Mouse (Mus musculus): ENCODE results near the gene Trim3. TPM values are rescaled to one million over a fixed set of nuclear protein-coding genes. Genes with fewer than 3 reads are reported as not detected.
A peak's percentile ranks its signal among the peaks of the same experiment; 100 is the strongest.

The Trim3 gene
- polyA plus RNA-seq (2012; rRNA removed) (68.3 and 77.4 TPM in 2 replicates), polyA plus RNA-seq (2014; fragmentation: Nextera tagmentation; extraction: Ambion mirVana) (35.1 and 37.0 TPM in 2 replicates)

DNA sequence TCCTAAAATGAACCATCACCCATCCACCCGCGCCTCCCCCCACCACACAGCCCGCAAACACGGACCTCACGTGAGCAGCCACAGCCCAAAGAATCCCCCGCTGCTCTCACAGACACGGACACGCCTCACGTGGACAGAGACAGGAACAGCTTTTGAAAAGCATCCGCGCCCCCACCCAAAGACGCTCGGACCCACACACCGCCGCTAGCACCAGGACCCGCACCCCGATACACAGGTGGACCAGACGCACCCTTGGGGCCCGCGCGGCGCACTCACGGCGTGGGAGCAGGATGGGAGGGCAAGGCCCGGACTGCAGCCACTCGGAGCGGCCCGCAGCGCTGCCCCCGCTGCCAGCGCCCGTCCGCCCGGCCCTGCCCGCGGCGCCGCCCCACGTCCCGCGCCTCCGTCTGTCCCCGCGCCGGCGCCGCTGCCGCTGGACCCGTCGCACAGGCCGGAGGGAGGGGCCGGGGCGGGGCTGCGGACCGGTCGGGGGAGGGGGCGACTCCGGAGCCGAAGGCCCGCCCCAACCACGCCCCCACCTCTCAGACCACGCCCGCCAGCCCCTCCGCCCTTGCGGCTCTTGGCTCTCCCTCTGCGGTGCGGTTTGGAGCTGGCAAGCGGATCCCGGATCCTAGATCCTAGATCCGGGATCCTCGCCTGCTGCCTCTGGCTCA is at the start of gene Trim3:
TSS of gene Trim3 (minus strand) at position 445 of the 674 bp plus-strand sequence.
- peak; percentile 96 for ATAC-seq (ENCODE audit: low FRiP score, low read depth)
- no peaks in the 10 kb centered on the region for H3K9me3 ChIP-seq (ENCODE audit: control insufficient read depth, low read length)
- H3K4me1 ChIP-seq (ENCODE audit: control insufficient read depth, insufficient read depth, low read length), result peaks cover 15% of the 10 kb centered on the region
- DNase-seq (ENCODE audit: low spot score), result peak; percentile 91
- no peaks in the 10 kb centered on the region for H3K27me3 ChIP-seq (ENCODE audit: control insufficient read depth, insufficient read depth, low read length)
- peak within 1 kb of the TSS; percentile 67 for H3K4me2 ChIP-seq (replicated peaks; ENCODE audit: low read depth, low read length, severe bottlenecking)
- under 1% methylated on average over 31 of the region's 71 CpGs for WGBS
- H3K9ac ChIP-seq (ENCODE audit: low read depth, low read length, severe bottlenecking), result peak within 1 kb of the TSS; percentile 82
- peak within 1 kb of the TSS; percentile 81 for H3K4me3 ChIP-seq (replicated peaks; ENCODE audit: low read length)
- H3K36me3 ChIP-seq (ENCODE audit: control insufficient read depth, insufficient read depth, low read length), result peaks cover 22% of the 10 kb centered on the region
- peak within 1 kb of the TSS; percentile 35 for H3K27ac ChIP-seq (replicated peaks; ENCODE audit: low read depth, low read length)
- TF ChIP-seq POLR2A (IDR thresholded peaks at IDR 0.05; ENCODE audit: borderline replicate concordance, extremely low read depth, insufficient read depth, insufficient read length), result no peak

DNA sequence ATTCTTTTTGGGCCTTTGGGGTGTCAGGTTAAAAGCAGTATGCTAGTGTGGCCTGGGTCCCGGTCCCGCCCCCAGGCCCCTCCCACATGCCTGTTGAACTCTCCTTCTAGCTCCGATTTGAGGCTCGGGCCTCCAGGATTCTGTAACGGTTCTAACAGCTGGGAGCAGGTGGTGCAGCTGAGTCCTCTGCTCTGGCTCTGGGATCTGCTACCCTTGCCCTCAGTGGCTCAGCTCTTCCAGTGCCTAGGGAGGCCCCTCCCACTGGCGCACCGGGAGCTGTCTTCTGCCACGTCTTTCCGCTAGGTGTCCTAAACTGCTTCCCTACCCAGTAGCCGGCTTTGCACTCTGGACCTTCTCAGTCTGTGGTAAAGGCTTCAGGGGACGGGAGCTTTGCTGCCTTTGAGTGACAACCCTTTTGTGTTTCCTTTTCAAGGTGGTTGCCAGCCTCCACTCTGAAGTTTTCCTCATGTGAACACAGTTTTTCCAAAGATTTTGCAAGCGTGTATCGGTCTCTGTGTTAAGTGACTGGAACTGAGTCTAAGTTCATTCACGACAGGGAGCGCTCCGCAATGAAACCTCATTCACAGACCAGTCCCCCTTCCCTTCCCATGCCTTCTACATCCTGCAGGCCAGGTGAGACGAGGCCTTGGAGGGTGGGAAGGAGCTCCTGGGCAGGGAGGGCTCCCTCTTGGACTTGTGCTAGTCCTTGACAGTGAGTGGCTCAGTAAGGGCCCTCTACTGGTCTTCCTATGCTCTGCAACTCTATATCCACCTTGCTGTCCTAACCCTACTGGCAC is 17.5 kb upstream of the Trim3 start, which contains the start of gene Dnhd1:
TSS of gene Dnhd1 (plus strand) at position 189 of the 797 bp plus-strand sequence.
- ATAC-seq (ENCODE audit: low FRiP score, low read depth) (peak; percentile 91), DNase-seq (ENCODE audit: low spot score) (peak; percentile 81)
- peak within 1 kb of the TSS; percentile 21; the same call in 1 of the 2 replicates for H3K9ac ChIP-seq (ENCODE audit: low read depth, low read length, severe bottlenecking)
- H3K9me3 ChIP-seq (ENCODE audit: control insufficient read depth, low read length), result no peaks in the 10 kb centered on the region
- peak within 1 kb of the TSS; percentile 65 for H3K4me2 ChIP-seq (replicated peaks; ENCODE audit: low read depth, low read length, severe bottlenecking)
- H3K4me1 ChIP-seq (ENCODE audit: control insufficient read depth, insufficient read depth, low read length), result no peaks in the 10 kb centered on the region
- H3K27me3 ChIP-seq (ENCODE audit: control insufficient read depth, insufficient read depth, low read length), result no peaks in the 10 kb centered on the region
- H3K4me3 ChIP-seq (replicated peaks; ENCODE audit: low read length), result peak within 1 kb of the TSS; percentile 41
- WGBS, result 2% methylated on average over 17 of the region's 17 CpGs
- H3K36me3 ChIP-seq (ENCODE audit: control insufficient read depth, insufficient read depth, low read length), result 0 out of 2 replicates have a peak, but pooled peaks cover 3% of the 10 kb centered on the region
- no peak for TF ChIP-seq POLR2A (IDR thresholded peaks at IDR 0.05; ENCODE audit: borderline replicate concordance, extremely low read depth, insufficient read depth, insufficient read length)
- H3K27ac ChIP-seq (replicated peaks; ENCODE audit: low read depth, low read length), result peak within 1 kb of the TSS; percentile 62

- Histone ChIP-seq H3K9ac (ENCODE audit: low read depth, low read length, severe bottlenecking) (no peak overlapping the region), H3K4me2 (replicated peaks; ENCODE audit: low read depth, low read length, severe bottlenecking) (peak overlapping the region; percentile 87; the same call in 1 of the 2 replicates), H3K27me3 (ENCODE audit: control insufficient read depth, insufficient read depth, low read length) (no peaks in the 10 kb centered on the region), H3K4me1 (ENCODE audit: control insufficient read depth, insufficient read depth, low read length) (peaks cover 14% of the 10 kb centered on the region; the same call in 1 of the 2 replicates), H3K9me3 (ENCODE audit: control insufficient read depth, low read length) (no peaks in the 10 kb centered on the region), H3K36me3 (ENCODE audit: control insufficient read depth, insufficient read depth, low read length) (peaks cover 35% of the 10 kb centered on the region), H3K27ac (replicated peaks; ENCODE audit: low read depth, low read length) (no peak overlapping the region), H3K4me3 (replicated peaks; ENCODE audit: low read length) (no peak overlapping the region)
- TF ChIP-seq POLR2A (IDR thresholded peaks at IDR 0.05; ENCODE audit: borderline replicate concordance, extremely low read depth, insufficient read depth, insufficient read length), result no peak
- ATAC-seq (ENCODE audit: low FRiP score, low read depth) (no peak), DNase-seq (ENCODE audit: low spot score) (no peak)
- 81% methylated on average over 3 of the region's 3 CpGs for WGBS
Measured at GRCm38 (mm10) chr7:105641936-105642335, 8.6 kb upstream of the Trim3 start.

DNA sequence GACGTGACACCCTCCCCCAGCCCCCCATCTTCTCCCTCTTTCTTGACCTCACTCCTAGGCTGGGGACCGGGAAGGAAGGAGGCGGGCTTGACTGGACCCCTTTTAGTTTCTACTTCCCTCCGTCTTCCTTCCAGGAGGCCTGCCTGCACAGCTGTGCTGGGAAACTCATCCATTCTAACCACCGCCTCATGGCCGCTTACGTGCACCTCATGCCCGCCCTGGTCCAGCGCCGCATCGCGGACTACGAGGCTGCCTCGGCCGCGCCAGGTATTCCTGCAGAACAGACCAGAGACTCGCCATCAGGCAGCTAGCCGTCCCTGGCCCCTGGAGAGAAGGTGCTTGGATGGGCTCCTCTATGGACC is 7.5 kb upstream of the Trim3 start:
- no peak for TF ChIP-seq POLR2A (IDR thresholded peaks at IDR 0.05; ENCODE audit: borderline replicate concordance, extremely low read depth, insufficient read depth, insufficient read length)
- Histone ChIP-seq H3K27me3 (ENCODE audit: control insufficient read depth, insufficient read depth, low read length) (no peaks in the 10 kb centered on the region), H3K9me3 (ENCODE audit: control insufficient read depth, low read length) (no peaks in the 10 kb centered on the region), H3K4me2 (replicated peaks; ENCODE audit: low read depth, low read length, severe bottlenecking) (peak overlapping the region; percentile 87), H3K27ac (replicated peaks; ENCODE audit: low read depth, low read length) (peak overlapping the region; percentile 87), H3K4me1 (ENCODE audit: control insufficient read depth, insufficient read depth, low read length) (peaks cover 14% of the 10 kb centered on the region; the same call in 1 of the 2 replicates), H3K36me3 (ENCODE audit: control insufficient read depth, insufficient read depth, low read length) (peaks cover 44% of the 10 kb centered on the region), H3K4me3 (replicated peaks; ENCODE audit: low read length) (peak overlapping the region; percentile 77), H3K9ac (ENCODE audit: low read depth, low read length, severe bottlenecking) (peak overlapping the region; percentile 82)
- WGBS, result 0% methylated on average over 17 of the region's 18 CpGs
- ATAC-seq (ENCODE audit: low FRiP score, low read depth), result no peak; the same call in 1 of the 2 replicates
- DNase-seq (ENCODE audit: low spot score), result no peak

DNA sequence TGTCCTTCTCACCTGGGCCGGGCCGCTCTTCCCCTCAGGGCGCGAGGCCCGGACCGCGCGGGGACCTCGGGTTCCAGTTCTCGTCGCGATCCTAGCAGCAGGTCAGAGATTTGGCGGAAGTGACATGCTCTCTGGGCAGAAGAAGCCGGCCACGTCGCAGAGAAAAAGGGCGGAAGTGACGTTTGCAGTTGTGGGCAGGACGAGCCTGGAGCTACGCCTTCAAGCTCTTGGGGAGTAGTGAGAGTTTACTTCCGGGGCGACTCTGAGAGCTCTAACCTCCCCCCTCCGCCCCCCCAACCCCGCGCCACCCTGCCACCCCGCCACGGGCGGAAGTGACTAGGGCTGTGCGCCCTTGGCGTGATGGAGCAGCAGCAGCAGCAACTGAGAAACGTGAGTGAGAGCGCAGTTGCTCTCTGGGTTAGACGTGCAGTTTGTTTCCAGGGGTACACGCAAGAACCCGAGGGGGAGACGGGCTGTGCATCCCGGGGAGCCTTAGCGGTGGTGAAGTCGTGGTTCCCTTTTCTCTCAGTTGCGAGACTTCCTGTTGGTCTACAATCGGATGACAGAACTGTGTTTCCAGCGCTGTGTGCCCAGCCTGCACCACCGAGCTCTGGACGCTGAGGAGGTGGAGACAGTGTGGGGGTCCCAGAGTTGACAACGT is 7.0 kb upstream of the Trim3 start, which contains the start of the genes Arfip2 and Gm45799:
TSS of gene Arfip2 (minus strand) at position 184 of the 661 bp plus-strand sequence.
TSS of gene Gm45799 (plus strand) at position 320 of the 661 bp plus-strand sequence.
- peak; percentile 30; the same call in 1 of the 2 replicates for TF ChIP-seq POLR2A (IDR thresholded peaks at IDR 0.05; ENCODE audit: borderline replicate concordance, extremely low read depth, insufficient read depth, insufficient read length)

More for the DNA sequence above, 7.0 kb upstream of the Trim3 start, which contains the start of the genes Arfip2 and Gm45799:
- peak within 1 kb of the TSS; percentile 77 for H3K4me3 ChIP-seq (replicated peaks; ENCODE audit: low read length)
- peak within 1 kb of the TSS; percentile 87 for H3K27ac ChIP-seq (replicated peaks; ENCODE audit: low read depth, low read length)
- H3K36me3 ChIP-seq (ENCODE audit: control insufficient read depth, insufficient read depth, low read length), result peaks cover 44% of the 10 kb centered on the region
- peak within 1 kb of the TSS; percentile 82 for H3K9ac ChIP-seq (ENCODE audit: low read depth, low read length, severe bottlenecking)
- ATAC-seq (ENCODE audit: low FRiP score, low read depth) (peak; percentile 98), DNase-seq (ENCODE audit: low spot score) (peak; percentile 99)
- WGBS, result 0% methylated on average over 38 of the region's 45 CpGs
- H3K9me3 ChIP-seq (ENCODE audit: control insufficient read depth, low read length), result no peaks in the 10 kb centered on the region
- peak within 1 kb of the TSS; percentile 93 for H3K4me2 ChIP-seq (replicated peaks; ENCODE audit: low read depth, low read length, severe bottlenecking)
- H3K4me1 ChIP-seq (ENCODE audit: control insufficient read depth, insufficient read depth, low read length), result peaks cover 14% of the 10 kb centered on the region; the same call in 1 of the 2 replicates
- H3K27me3 ChIP-seq (ENCODE audit: control insufficient read depth, insufficient read depth, low read length), result no peaks in the 10 kb centered on the region

All from limb, embryonic 14.5 days (tissue).